In the genomic region with DNA sequence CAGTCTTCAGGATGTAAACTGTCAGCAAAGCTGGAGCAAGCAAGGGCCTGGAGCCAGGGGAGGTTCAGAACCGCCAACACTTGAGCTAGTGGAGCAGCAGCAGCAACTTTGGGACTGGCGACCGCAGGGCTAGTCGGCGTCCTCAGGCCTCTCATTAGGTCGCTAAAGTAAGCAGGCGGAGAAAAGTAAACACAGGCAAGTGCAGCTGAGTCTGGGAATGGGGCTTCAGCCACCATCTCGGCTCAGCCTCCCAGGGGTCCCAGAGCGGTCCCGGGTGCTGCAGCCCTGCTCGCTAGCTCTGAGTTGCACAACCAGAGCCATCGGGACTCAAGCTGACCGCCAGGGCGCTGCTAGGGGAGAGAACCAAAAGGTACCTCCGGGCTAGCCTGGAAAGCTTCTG, we compare ENCODE assay signal across 8 mouse cellular contexts. TPM values are rescaled to one million over a fixed set of nuclear protein-coding genes. Genes with fewer than 3 reads are reported as not detected.
A peak's percentile ranks its signal among the peaks of the same experiment; 100 is the strongest.
DNase-seq lines count a peak whose midpoint lies in the region; ATAC-seq lines count a peak whose summit lies in the region.

No protein-coding gene starts in this region.

- H3K27ac ChIP-seq in forebrain, embryonic 11.5 days (ENCODE audit: low read depth, low read length): 0 out of 2 replicates have a peak overlapping the region, but pooled peaks have one; percentile 18
- no peak overlapping the region; the same call in 1 of the 2 replicates for H3K27ac ChIP-seq in stomach, embryonic 16.5 days (ENCODE audit: low read length)

- H3K4me1 ChIP-seq in forebrain, embryonic 11.5 days (replicated peaks; ENCODE audit: control insufficient read depth, insufficient read depth, low read length): no peaks in the 10 kb centered on the region
- no peaks in the 10 kb centered on the region for H3K4me1 ChIP-seq in stomach, embryonic 16.5 days (ENCODE audit: control insufficient read depth, insufficient read depth, low read length)

- DNase-seq in NIH3T3 (ENCODE audit: low read depth): peak; percentile 63
- peak; percentile 28 for DNase-seq in brain, adult 2 months (ENCODE audit: low read depth, low spot score)
- DNase-seq in forebrain, embryonic 11.5 days (ENCODE audit: low spot score): peak; percentile 61
- peak; percentile 36 for DNase-seq in heart, postnatal 14 days
- peak; percentile 53 to 70 for DNase-seq in kidney, postnatal 4 days
- peak; percentile 18 for DNase-seq in lung, postnatal 36 days

- no peaks in the 10 kb centered on the region for H3K36me3 ChIP-seq in forebrain, embryonic 11.5 days (ENCODE audit: control insufficient read depth, insufficient read depth, low read length)
- H3K36me3 ChIP-seq in stomach, embryonic 16.5 days (ENCODE audit: control insufficient read depth, insufficient read depth, low read length): no peaks in the 10 kb centered on the region

- peak overlapping the region; percentile 52 for H3K4me2 ChIP-seq in forebrain, embryonic 11.5 days (ENCODE audit: low read depth, low read length, severe bottlenecking)
- peak overlapping the region; percentile 51 for H3K4me2 ChIP-seq in stomach, embryonic 16.5 days (ENCODE audit: low read depth, low read length)

- intact Hi-C loops in heart, postnatal 14 days (cut with DNase I): loop anchor here (5.0 to 10.0 kb wide), 3 partner anchors 42 to 131 kb away; no protein-coding TSS in a partner anchor

- ATAC-seq in forebrain, embryonic 11.5 days (replicated peaks; ENCODE audit: low FRiP score): 0 out of 2 replicates have a peak, but pooled peaks have one; percentile 43
- no peak for ATAC-seq in stomach, embryonic 16.5 days (ENCODE audit: insufficient read depth, low FRiP score)
- no peak for ATAC-seq in CD4-positive, CD25-positive, alpha-beta regulatory T cell, adult 4 months

- no peaks in the 10 kb centered on the region for H3K27me3 ChIP-seq in forebrain, embryonic 11.5 days (ENCODE audit: control insufficient read depth, insufficient read depth, low read length)
- H3K27me3 ChIP-seq in stomach, embryonic 16.5 days (ENCODE audit: control insufficient read depth, insufficient read depth, low read length): no peaks in the 10 kb centered on the region

- WGBS in forebrain, embryonic 11.5 days: 13% methylated on average over 15 of the region's 15 CpGs
- 16% methylated on average over 15 of the region's 15 CpGs for WGBS in stomach, embryonic 16.5 days

- no peak overlapping the region for H3K9ac ChIP-seq in forebrain, embryonic 11.5 days (ENCODE audit: low read length)
- H3K9ac ChIP-seq in stomach, embryonic 16.5 days (ENCODE audit: low read length): peak overlapping the region; percentile 75

- H3K4me3 ChIP-seq in forebrain, embryonic 11.5 days (ENCODE audit: low read depth, low read length): peak overlapping the region; percentile 43
- H3K4me3 ChIP-seq in stomach, embryonic 16.5 days (replicated peaks; ENCODE audit: low read length): peak overlapping the region; percentile 58

- no peaks in the 10 kb centered on the region for H3K9me3 ChIP-seq in forebrain, embryonic 11.5 days (ENCODE audit: control insufficient read depth, low read length)
- no peaks in the 10 kb centered on the region for H3K9me3 ChIP-seq in stomach, embryonic 16.5 days (replicated peaks; ENCODE audit: control insufficient read depth, low read length)

RNA-seq across cellular contexts. Expression of a gene that starts 1.2 kb away (rescaled TPM):
- 68.0 and 76.1 TPM in 2 replicates for polyA plus RNA-seq in forebrain, embryonic 11.5 days (2014; fragmentation: Nextera tagmentation; extraction: Ambion mirVana)
- 10 to 100 TPM; 54.5 to 59.5 TPM for total RNA-seq in heart, postnatal 14 days (2021)
- polyA plus RNA-seq in stomach, embryonic 16.5 days (2015; fragmentation: Nextera tagmentation; extraction: Ambion mirVana): 107 and 116 TPM in 2 replicates
- 1 to 10 TPM in 1 of 2 experiments, under 1 TPM in 1; 0.63 to 1.6 TPM for polyA plus RNA-seq in CD4-positive, CD25-positive, alpha-beta regulatory T cell, adult 4 months (2017; shearing (Covaris generic))

Comparison
In these comparisons a context has a peak if more than half of its experiments do, and no peak if none do; other contexts are left out.
1. RNA of a gene that starts 1.2 kb away (polyA plus RNA-seq): 107 to 116 TPM in stomach, embryonic 16.5 days and 68.0 to 76.1 TPM in forebrain, embryonic 11.5 days; 0.63 to 1.6 TPM in CD4-positive, CD25-positive, alpha-beta regulatory T cell, adult 4 months; every median in the first group is over 10 times any median in the second.
2. Peak in every context shown above with its lines, with median percentiles within 50 percentile points of each other: DNase-seq.